Mouse (Mus musculus) midbrain, embryonic 11.5 days (tissue): Measurements from ENCODE around the gene Mtx1. TPM values are rescaled to one million over a fixed set of nuclear protein-coding genes. Genes with fewer than 3 reads are reported as not detected.

Source experiments
- ATAC-seq: fragments of 200-750 bp; cut with Nextera tagmentation; 2 replicates; pipeline ENCODE4 v1.8.0; 2017; ENCODE audit warnings: moderate TSS enrichment, moderate library complexity; ENCODE audit not compliant: low FRiP score
- DNase-seq: peaks from one replicate; pipeline ENCODE4 v3.0.0; 2015; ENCODE audit warnings: low spot score; ENCODE audit errors: missing footprints
- H3K27ac ChIP-seq: fragments of 300-500 bp; sonication (generic); 2 replicates; pipeline ENCODE4 v1.5.1; 2014; ENCODE audit warnings: low read depth, low read length
- H3K27me3 ChIP-seq: fragments of 300-500 bp; sonication (generic); 2 replicates; pipeline ENCODE4 v1.6.1; 2014; ENCODE audit warnings: mild to moderate bottlenecking, low read length, moderate library complexity, mixed read lengths; ENCODE audit not compliant: control insufficient read depth, insufficient read depth
- H3K36me3 ChIP-seq: fragments of 300-500 bp; sonication (generic); 2 replicates; pipeline ENCODE4 v1.6.1; 2014; ENCODE audit warnings: mild to moderate bottlenecking, low read length, moderate library complexity, mixed read lengths; ENCODE audit not compliant: control insufficient read depth, insufficient read depth
- H3K4me1 ChIP-seq: fragments of 300-500 bp; sonication (generic); 2 replicates; pipeline ENCODE4 v1.6.1; 2014; ENCODE audit warnings: low read length; ENCODE audit not compliant: control insufficient read depth, insufficient read depth
- H3K4me2 ChIP-seq: fragments of 300-500 bp; sonication (generic); 2 replicates; pipeline ENCODE4 v1.6.1; 2014; ENCODE audit warnings: mild to moderate bottlenecking, moderate library complexity
- H3K4me3 ChIP-seq: fragments of 300-500 bp; sonication (generic); 2 replicates; pipeline ENCODE4 v1.5.1; 2014; ENCODE audit warnings: low read depth, low read length
- H3K9ac ChIP-seq: fragments of 300-500 bp; sonication (generic); 2 replicates; pipeline ENCODE4 v1.6.1; 2014; ENCODE audit warnings: low read length
- H3K9me3 ChIP-seq: fragments of 300-500 bp; sonication (generic); 2 replicates; pipeline ENCODE4 v1.6.1; 2016; ENCODE audit warnings: low read length; ENCODE audit not compliant: control insufficient read depth
- WGBS: fragments of 180-500 bp; shearing (Covaris S2); extraction: QIAGEN DNeasy Blood & Tissue Kit; methylation state at CpG from one replicate; pipeline ENCODE4 v1.1.7; 2014; 5-methylcytosine and 5-hydroxymethylcytosine counted together
- polyA plus RNA-seq: library from polyadenylated mRNA; unstranded; fragments of >200 nt; fragmentation: Nextera tagmentation; extraction: Ambion mirVana; gene quantifications from 2 replicates; pipeline ENCODE4 v1.2.1, GENCODE M21; 2014

The Mtx1 gene
- polyA plus RNA-seq, 1 experiment from 2014 or later = 174 TPM

GRCm38 (mm10) chr3:89232614-89233013 lies 5.7 kb upstream of the Mtx1 start:
- 70% methylated on average over 6 of the region's 6 CpGs for WGBS
- H3K9me3 ChIP-seq = no peaks in the 10 kb centered on the region
- H3K4me3 ChIP-seq = no peak overlapping the region
- peaks cover 10% of the 10 kb centered on the region for H3K4me1 ChIP-seq
- H3K27ac ChIP-seq = no peak overlapping the region
- no peak overlapping the region for H3K9ac ChIP-seq
- no peaks in the 10 kb centered on the region for H3K36me3 ChIP-seq
- no peaks in the 10 kb centered on the region for H3K27me3 ChIP-seq
- ATAC-seq = no peak
- no peak for DNase-seq
- no peak overlapping the region for H3K4me2 ChIP-seq

DNA sequence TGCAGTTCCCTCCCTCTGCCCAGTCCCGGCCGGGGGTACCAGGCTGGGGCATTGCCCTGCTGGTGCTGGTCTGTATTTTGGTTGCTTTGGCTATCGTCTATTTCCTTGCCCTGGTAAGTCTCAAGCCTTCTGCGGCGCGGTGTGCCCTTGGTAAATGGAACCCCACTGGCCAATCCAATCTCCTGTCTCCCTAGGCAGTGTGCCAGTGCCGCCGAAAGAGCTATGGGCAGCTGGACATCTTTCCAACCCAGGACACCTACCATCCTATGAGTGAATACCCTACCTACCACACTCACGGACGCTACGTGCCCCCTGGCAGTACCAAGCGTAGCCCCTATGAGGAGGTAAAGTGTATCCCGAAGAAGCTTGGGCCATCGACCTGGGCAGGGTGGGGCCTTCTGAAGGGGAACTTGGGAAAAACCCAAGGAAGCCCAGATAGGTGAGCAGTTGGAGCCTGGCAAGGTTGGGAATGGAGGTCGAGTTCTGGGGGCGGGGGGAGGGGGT lies 4.9 kb upstream of the Mtx1 start:
- H3K9me3 ChIP-seq = no peaks in the 10 kb centered on the region
- H3K9ac ChIP-seq = no peak overlapping the region
- peaks cover 12% of the 10 kb centered on the region for H3K4me1 ChIP-seq
- no peak for ATAC-seq
- no peak overlapping the region for H3K27ac ChIP-seq
- H3K4me2 ChIP-seq = no peak overlapping the region
- no peak overlapping the region for H3K4me3 ChIP-seq
- no peak for DNase-seq
- no peaks in the 10 kb centered on the region for H3K36me3 ChIP-seq
- H3K27me3 ChIP-seq = no peaks in the 10 kb centered on the region
- WGBS = 82% methylated on average over 16 of the region's 16 CpGs

- Histone ChIP-seq H3K27me3 (no peaks in the 10 kb centered on the region), H3K4me3 (no peak overlapping the region), H3K9me3 (no peaks in the 10 kb centered on the region), H3K9ac (no peak overlapping the region), H3K4me2 (no peak overlapping the region), H3K36me3 (no peaks in the 10 kb centered on the region), H3K4me1 (peaks cover 12% of the 10 kb centered on the region), H3K27ac (no peak overlapping the region)
- no peak for ATAC-seq
- 75% methylated on average over 7 of the region's 7 CpGs for WGBS
- no peak for DNase-seq
Observed at GRCm38 (mm10) chr3:89231345-89231744, 4.5 kb upstream of the Mtx1 start.

DNA sequence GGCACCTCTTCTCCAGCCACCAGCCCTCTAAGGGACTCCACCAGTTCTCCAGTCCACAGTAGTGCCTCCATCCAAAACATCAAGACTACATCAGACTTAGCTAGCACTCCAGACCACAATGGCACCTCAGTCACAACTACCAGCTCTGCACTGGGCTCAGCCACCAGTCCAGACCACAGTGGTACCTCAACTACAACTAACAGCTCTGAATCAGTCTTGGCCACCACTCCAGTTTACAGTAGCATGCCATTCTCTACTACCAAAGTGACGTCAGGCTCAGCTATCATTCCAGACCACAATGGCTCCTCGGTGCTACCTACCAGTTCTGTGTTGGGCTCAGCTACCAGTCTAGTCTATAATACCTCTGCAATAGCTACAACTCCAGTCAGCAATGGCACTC lies 3.7 kb upstream of the Mtx1 start:
- 98% methylated on average over 2 of the region's 2 CpGs for WGBS
- ATAC-seq (no peak), DNase-seq (no peak)
- peaks cover 12% of the 10 kb centered on the region for H3K4me1 ChIP-seq
- no peak overlapping the region for H3K27ac ChIP-seq
- H3K36me3 ChIP-seq = no peaks in the 10 kb centered on the region
- no peak overlapping the region for H3K9ac ChIP-seq
- H3K4me3 ChIP-seq = no peak overlapping the region
- H3K4me2 ChIP-seq = no peak overlapping the region
- H3K9me3 ChIP-seq = no peaks in the 10 kb centered on the region
- no peaks in the 10 kb centered on the region for H3K27me3 ChIP-seq

GRCm38 (mm10) chr3:89229276-89229675 lies 2.4 kb upstream of the Mtx1 start:
- no peaks in the 10 kb centered on the region for H3K36me3 ChIP-seq
- H3K27me3 ChIP-seq = no peaks in the 10 kb centered on the region
- no peaks in the 10 kb centered on the region for H3K9me3 ChIP-seq
- peaks cover 22% of the 10 kb centered on the region for H3K4me1 ChIP-seq
- ATAC-seq (no peak), DNase-seq (no peak)
- 0 out of 2 replicates have a peak overlapping the region, but pooled peaks have one; percentile 21 for H3K9ac ChIP-seq
- WGBS = 73% methylated on average over 4 of the region's 4 CpGs
- H3K4me2 ChIP-seq = no peak overlapping the region
- H3K4me3 ChIP-seq = no peak overlapping the region
- no peak overlapping the region for H3K27ac ChIP-seq

GRCm38 (mm10) chr3:89228836-89229235 lies 1.9 kb upstream of the Mtx1 start, which contains the start of gene Muc1:
Gene Muc1, plus strand, starts transcription at chr3:89229057.
- ATAC-seq (no peak), DNase-seq (no peak)
- Histone ChIP-seq H3K27ac (peak within 1 kb of the TSS; percentile 88), H3K27me3 (no peaks in the 10 kb centered on the region), H3K4me1 (peaks cover 27% of the 10 kb centered on the region), H3K36me3 (0 out of 2 replicates have a peak, but pooled peaks cover 2% of the 10 kb centered on the region), H3K9me3 (no peaks in the 10 kb centered on the region), H3K4me3 (peak within 1 kb of the TSS; percentile 63), H3K9ac (peak within 1 kb of the TSS; percentile 93), H3K4me2 (peak within 1 kb of the TSS; percentile 83)
- 34% methylated on average over 10 of the region's 10 CpGs for WGBS

- peak; percentile 34; the same call in 1 of the 2 replicates for ATAC-seq
- peaks cover 33% of the 10 kb centered on the region for H3K4me1 ChIP-seq
- under 1% methylated on average over 20 of the region's 20 CpGs for WGBS
- no peaks in the 10 kb centered on the region for H3K27me3 ChIP-seq
- H3K27ac ChIP-seq = peak overlapping the region; percentile 88
- no peaks in the 10 kb centered on the region for H3K9me3 ChIP-seq
- peak overlapping the region; percentile 83 for H3K4me2 ChIP-seq
- H3K4me3 ChIP-seq = peak overlapping the region; percentile 63
- peaks cover 4% of the 10 kb centered on the region; the same call in 1 of the 2 replicates for H3K36me3 ChIP-seq
- DNase-seq = peak; percentile 99
- H3K9ac ChIP-seq = peak overlapping the region; percentile 93
Observed at GRCm38 (mm10) chr3:89228180-89228549, 1.3 kb upstream of the Mtx1 start.

DNA sequence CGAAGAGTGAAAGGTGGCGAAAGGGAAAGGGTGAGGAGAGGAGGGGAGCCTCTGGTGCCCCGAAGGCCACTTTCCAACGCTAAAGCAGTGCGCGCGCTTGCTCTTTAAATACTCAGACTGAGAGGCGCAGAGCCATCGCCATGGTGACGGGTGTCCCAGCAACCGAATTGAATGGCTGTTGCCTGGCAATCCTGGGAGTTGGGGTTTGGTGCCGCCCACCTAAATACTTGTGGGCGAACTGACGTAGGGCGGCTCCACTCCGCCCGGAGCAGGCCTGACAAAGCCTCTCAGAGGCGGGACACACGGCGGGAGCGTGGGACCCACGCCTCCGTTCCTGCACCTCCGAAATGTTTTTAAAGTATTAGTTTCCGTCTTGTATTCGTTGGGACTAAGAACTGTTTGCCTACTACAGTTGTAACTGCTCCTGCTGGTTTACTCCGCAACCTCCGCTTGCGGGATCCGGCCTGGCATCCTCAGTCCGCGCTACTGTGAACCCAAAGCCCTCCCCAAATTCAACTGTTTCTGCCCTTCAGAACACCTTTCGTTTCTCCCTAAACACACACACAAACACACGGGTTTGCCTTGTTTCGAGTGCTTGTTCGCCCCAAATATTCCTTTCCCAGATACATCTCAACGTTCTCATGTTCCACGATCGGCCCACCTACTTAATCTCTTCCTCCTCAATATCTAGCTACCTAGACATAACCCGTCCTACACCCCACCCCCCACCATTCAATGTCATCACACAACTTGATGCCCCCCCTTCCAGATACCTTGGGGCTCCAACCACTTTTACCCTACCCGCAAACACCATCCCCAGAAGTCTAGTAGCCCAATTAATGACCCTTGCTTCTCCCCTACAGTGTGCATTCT lies 655 bp upstream of the Mtx1 start:
- ATAC-seq = peak; percentile 76
- 2% methylated on average over 41 of the region's 41 CpGs for WGBS

GRCm38 (mm10) chr3:89226361-89226760 lies 527 bp downstream of the Mtx1 start:
- 5% methylated on average over 11 of the region's 11 CpGs for WGBS
- no peaks in the 10 kb centered on the region for H3K9me3 ChIP-seq
- DNase-seq (peak; percentile 94), ATAC-seq (no peak; the same call in none of the 2 replicates)
- peaks cover 9% of the 10 kb centered on the region; the same call in 1 of the 2 replicates for H3K36me3 ChIP-seq
- H3K27me3 ChIP-seq = no peaks in the 10 kb centered on the region
- H3K9ac ChIP-seq = peak overlapping the region; percentile 93
- peaks cover 43% of the 10 kb centered on the region for H3K4me1 ChIP-seq
- H3K27ac ChIP-seq = peak overlapping the region; percentile 89
- H3K4me2 ChIP-seq = peak overlapping the region; percentile 83
- H3K4me3 ChIP-seq = peak overlapping the region; percentile 63

More for the DNA sequence above, 655 bp upstream of the Mtx1 start:
- Histone ChIP-seq H3K27me3 (no peaks in the 10 kb centered on the region), H3K9ac (peak overlapping the region; percentile 93), H3K4me1 (peaks cover 40% of the 10 kb centered on the region), H3K9me3 (no peaks in the 10 kb centered on the region), H3K4me3 (peak overlapping the region; percentile 63), H3K4me2 (peak overlapping the region; percentile 83), H3K27ac (peak overlapping the region; percentile 89), H3K36me3 (peaks cover 9% of the 10 kb centered on the region; the same call in 1 of the 2 replicates)
- peak; percentile 100 for DNase-seq
